Mouse (Mus musculus) hindbrain, postnatal 0 days (tissue): Measurements from ENCODE around the gene Gm11634. TPM values are rescaled to one million over a fixed set of nuclear protein-coding genes. Genes with fewer than 3 reads are reported as not detected.
A peak's percentile ranks its signal among the peaks of the same experiment; 100 is the strongest.

ENCODE experiments used
- ATAC-seq: fragments of 200-750 bp; cut with Nextera tagmentation; 2 replicates; pipeline ENCODE4 v1.8.0; 2017; ENCODE audit warnings: mild to moderate bottlenecking, moderate TSS enrichment, moderate library complexity
- DNase-seq: peaks from one replicate; pipeline ENCODE4 v3.0.0-alpha.2; 2015; ENCODE audit warnings: low spot score
- H3K27ac ChIP-seq: fragments of 300-500 bp; sonication (generic); 2 replicates; pipeline ENCODE4 v1.5.1; 2014; ENCODE audit warnings: mild to moderate bottlenecking
- H3K27me3 ChIP-seq: fragments of 300-500 bp; sonication (generic); 2 replicates; pipeline ENCODE4 v1.6.1; 2014; ENCODE audit warnings: low read length, mixed read lengths; ENCODE audit not compliant: insufficient read depth
- H3K36me3 ChIP-seq: fragments of 300-500 bp; sonication (generic); 2 replicates; pipeline ENCODE4 v1.6.1; 2014; ENCODE audit warnings: low read length, mixed read lengths; ENCODE audit not compliant: insufficient read depth
- H3K4me1 ChIP-seq: fragments of 300-500 bp; sonication (generic); 2 replicates; pipeline ENCODE4 v1.6.1; 2014; ENCODE audit warnings: antibody characterized with exemption, low read length, mixed read lengths; ENCODE audit not compliant: insufficient read depth
- H3K4me2 ChIP-seq: fragments of 300-500 bp; sonication (generic); 2 replicates; pipeline ENCODE4 v1.6.1; 2014; ENCODE audit warnings: low read depth, mild to moderate bottlenecking, low read length, moderate library complexity, mixed read lengths
- H3K4me3 ChIP-seq: fragments of 300-500 bp; sonication (generic); 2 replicates; pipeline ENCODE4 v1.5.1; 2014; ENCODE audit warnings: low read length
- H3K9ac ChIP-seq: fragments of 300-500 bp; sonication (generic); replicated peaks from 2 replicates; pipeline ENCODE4 v1.6.1; 2014; ENCODE audit warnings: mild to moderate bottlenecking, low read length, moderate library complexity, mixed read lengths
- H3K9me3 ChIP-seq: fragments of 300-500 bp; sonication (generic); 2 replicates; pipeline ENCODE4 v1.6.1; 2016; ENCODE audit warnings: low read length, mixed read lengths
- CTCF ChIP-seq: IDR thresholded peaks from 2 replicates; pipeline ENCODE4 v1.5.1; 2016; ENCODE audit warnings: antibody characterized with exemption, control low read depth, low read depth
- WGBS: fragments of 180-500 bp; shearing (Covaris S2); extraction: QIAGEN DNeasy Blood & Tissue Kit; methylation state at CpG from one replicate; pipeline ENCODE4 v1.1.7; 2014; 5-methylcytosine and 5-hydroxymethylcytosine counted together
- polyA plus RNA-seq: library from polyadenylated mRNA; unstranded; fragments of >200 nt; fragmentation: Nextera tagmentation; extraction: Ambion mirVana; gene quantifications from 2 replicates; pipeline ENCODE4 v1.2.1, GENCODE M21; 2015
- total RNA-seq: library from RNA; depleted of rRNA; stranded (reverse); fragments of >200 nt; gene quantifications from 2 replicates; pipeline ENCODE4 v1.2.3, GENCODE M21; 2014; rRNA removed

Gm11634 gene
- total and polyA plus RNA-seq, 2 experiments from 2014 or later: not detected

DNA sequence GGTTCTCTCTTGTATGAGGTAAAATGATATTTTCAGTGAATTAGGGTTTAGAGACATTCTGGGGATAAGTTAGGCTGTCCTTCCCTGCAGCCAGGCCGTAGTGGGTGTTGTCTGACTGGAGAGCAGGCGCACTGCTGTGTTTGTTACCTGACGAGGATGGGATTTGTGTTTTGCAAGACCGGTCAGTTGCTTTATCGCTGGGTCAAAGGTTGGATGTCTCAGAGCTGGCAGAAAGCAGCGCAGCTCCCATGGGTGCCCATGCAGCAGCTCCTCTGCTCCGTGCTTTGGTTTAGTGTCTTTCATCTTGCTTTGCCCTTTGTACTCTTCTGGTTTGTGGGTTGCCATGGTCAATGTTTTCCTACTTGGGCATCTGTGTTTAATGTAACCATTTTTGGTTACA is 42.5 kb downstream of the Gm11634 start:
- Histone ChIP-seq H3K9me3 (no peaks in the 10 kb centered on the region), H3K27me3 (no peaks in the 10 kb centered on the region), H3K27ac (no peak overlapping the region), H3K4me2 (no peak overlapping the region), H3K4me3 (no peak overlapping the region), H3K36me3 (peaks cover 34% of the 10 kb centered on the region), H3K4me1 (peaks cover 14% of the 10 kb centered on the region; the same call in 1 of the 2 replicates), H3K9ac (no peak overlapping the region)
- no peak for ATAC-seq
- DNase-seq: no peak
- 93% methylated on average over 7 of the region's 7 CpGs for WGBS
- TF ChIP-seq CTCF: no peak

DNA sequence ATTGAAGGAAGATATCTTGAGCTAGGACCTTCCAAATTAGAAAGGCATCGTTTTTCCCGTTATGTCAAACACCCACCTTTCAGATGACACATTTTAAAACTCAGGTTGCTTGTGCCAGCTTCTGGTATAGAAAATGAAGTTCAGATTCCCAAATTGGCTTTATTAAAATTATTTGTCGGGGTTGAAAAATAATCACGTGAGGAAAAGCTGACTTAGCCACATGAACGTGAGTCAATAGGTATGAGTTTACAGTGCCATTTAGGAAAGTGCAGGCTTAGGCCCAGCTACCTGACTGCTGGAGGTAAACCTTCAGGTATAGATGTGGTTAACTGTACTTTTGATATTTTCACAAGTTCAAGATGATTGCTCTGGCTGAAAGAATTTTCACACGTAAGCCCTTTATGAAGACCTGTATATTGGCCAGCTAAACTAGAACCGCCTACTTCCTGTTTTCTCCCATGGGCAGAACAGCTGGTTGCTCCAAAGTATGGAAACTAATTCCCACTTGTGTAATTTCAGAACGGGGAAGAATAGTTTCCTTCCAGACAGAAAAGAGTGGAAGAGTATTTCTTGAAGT is 45.6 kb downstream of the Gm11634 start:
- peak overlapping the region; percentile 80 for H3K9ac ChIP-seq
- peak; percentile 3 for DNase-seq
- peak overlapping the region; percentile 85 for H3K4me3 ChIP-seq
- H3K9me3 ChIP-seq: no peaks in the 10 kb centered on the region
- peak overlapping the region; percentile 91 for H3K27ac ChIP-seq
- H3K27me3 ChIP-seq: no peaks in the 10 kb centered on the region
- ATAC-seq: no peak
- peak overlapping the region; percentile 84 for H3K4me2 ChIP-seq
- H3K4me1 ChIP-seq: peaks cover 14% of the 10 kb centered on the region; the same call in 1 of the 2 replicates
- 18% methylated on average over 8 of the region's 8 CpGs for WGBS
- H3K36me3 ChIP-seq: peaks cover 10% of the 10 kb centered on the region; the same call in 1 of the 2 replicates
- TF ChIP-seq CTCF: no peak

DNA sequence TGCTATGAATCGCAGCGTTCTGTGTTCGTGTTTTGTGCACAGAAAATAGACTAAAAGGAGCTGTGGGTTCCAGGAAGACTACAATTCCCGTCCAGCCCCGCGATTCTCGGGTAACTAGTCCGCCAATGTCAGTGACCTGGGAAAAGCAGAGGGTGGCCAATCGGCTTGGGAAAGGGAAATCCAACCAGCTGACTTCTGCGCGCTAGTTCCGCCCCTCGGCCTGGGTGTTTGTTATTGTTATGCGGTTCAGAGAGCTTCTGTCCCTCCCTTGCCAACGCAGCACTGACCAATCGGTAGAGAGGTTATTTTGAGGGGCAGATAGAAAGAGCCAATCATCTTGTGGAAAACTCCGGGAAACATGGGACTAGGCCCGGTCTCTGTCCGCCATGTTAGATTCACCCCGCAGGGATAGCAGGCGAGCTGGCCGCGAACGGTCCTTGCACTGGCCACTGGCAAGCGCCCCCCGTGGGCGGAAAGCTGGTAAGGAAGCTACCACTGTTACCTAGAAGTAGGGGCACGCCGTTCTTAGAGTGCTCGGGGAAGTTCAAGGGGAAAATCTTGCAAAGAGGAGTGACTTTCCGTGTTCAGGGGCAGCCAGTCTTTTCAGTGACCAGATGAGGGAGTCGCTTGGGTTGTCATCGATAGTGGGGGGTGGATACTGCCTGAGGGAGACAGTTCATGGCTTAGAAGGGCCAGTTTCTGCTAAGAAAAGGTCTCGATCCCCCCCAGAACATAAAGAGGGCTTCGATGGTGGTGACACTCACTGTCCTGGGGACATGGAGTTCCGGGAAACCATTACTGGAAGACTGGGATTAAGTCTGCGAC is 46.4 kb downstream of the Gm11634 start:
- H3K36me3 ChIP-seq: 0 out of 2 replicates have a peak, but pooled peaks cover 5% of the 10 kb centered on the region
- ATAC-seq: peak; percentile 98
- H3K9me3 ChIP-seq: no peaks in the 10 kb centered on the region
- H3K9ac ChIP-seq: peak overlapping the region; percentile 80
- peak overlapping the region; percentile 85 for H3K4me3 ChIP-seq
- H3K4me2 ChIP-seq: peak overlapping the region; percentile 84
- no peaks in the 10 kb centered on the region for H3K27me3 ChIP-seq
- under 1% methylated on average over 37 of the region's 37 CpGs for WGBS
- TF ChIP-seq CTCF: peak; percentile 63
- peak; percentile 99 for DNase-seq
- peaks cover 14% of the 10 kb centered on the region; the same call in 1 of the 2 replicates for H3K4me1 ChIP-seq
- peak overlapping the region; percentile 91 for H3K27ac ChIP-seq

DNA sequence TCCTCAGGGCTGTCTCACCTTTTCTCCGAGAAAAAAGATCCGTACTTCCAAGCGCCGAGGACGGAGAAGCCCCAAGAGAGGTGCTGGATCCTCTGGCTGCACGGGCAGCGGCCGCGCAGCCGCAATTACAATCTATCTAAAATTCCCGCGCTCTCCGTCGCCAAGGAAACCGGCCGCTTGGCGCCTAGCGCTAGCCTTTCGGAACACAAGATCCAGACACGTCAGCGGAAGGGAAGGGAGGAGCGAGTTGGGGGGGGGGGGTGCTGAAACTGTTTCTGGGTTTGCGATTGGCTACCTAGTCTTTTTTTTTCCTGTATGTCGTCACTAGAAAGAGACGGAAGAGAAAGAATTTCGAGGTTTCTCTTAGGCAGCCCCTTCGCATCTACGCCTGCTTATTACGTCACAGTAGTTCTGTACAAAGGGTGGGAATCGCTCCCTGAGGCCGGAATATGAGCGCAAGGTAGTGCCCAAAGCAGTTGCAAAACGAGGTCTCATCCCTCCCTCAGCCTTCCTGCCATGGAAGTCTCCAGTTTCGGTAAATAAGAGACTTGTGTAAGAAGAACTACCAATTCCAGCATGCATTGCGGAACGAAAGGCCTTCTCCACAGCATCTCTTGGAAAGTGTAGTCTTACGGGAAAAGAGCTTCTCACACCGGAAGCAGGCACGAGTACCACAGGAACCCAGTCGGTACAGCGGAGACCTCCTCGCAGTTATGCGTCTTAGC is 47.1 kb downstream of the Gm11634 start, which contains the start of the genes Brca1 and Nbr1:
Gene Brca1 (minus strand): TSS at position 205 of the 725 bp plus-strand sequence.
Gene Nbr1 (plus strand): TSS at position 399 of the 725 bp plus-strand sequence.
- peak within 1 kb of the TSS; percentile 85 for H3K4me3 ChIP-seq
- under 1% methylated on average over 43 of the region's 43 CpGs for WGBS
- TF ChIP-seq CTCF: no peak
- DNase-seq (peak; percentile 98), ATAC-seq (peak; percentile 80)
- H3K4me1 ChIP-seq: peaks cover 14% of the 10 kb centered on the region; the same call in 1 of the 2 replicates
- H3K4me2 ChIP-seq: peak within 1 kb of the TSS; percentile 84
- H3K27ac ChIP-seq: peak within 1 kb of the TSS; percentile 91
- H3K36me3 ChIP-seq: 0 out of 2 replicates have a peak, but pooled peaks cover 5% of the 10 kb centered on the region
- peak within 1 kb of the TSS; percentile 80 for H3K9ac ChIP-seq
- no peaks in the 10 kb centered on the region for H3K9me3 ChIP-seq
- no peaks in the 10 kb centered on the region for H3K27me3 ChIP-seq

DNA sequence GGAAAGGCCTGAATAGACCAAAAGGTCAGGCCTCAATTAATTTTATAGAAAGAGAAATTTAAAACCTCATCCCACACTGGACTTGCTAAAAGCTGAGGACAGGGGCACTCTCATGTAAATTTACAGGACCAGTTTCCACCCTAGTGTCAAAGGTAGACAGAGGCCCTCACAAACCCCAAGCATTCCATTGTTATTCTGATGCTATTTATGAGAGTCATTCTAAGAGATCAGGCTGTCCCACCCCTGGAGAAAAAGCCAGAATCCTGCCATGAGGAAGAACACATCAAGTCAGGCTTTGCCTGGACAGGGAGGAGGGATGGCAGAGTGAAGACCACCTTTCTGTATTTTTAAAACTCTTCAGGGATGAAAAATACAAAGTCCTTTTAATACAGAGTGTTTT is 50.5 kb downstream of the Gm11634 start:
- Histone ChIP-seq H3K4me1 (peaks cover 3% of the 10 kb centered on the region; the same call in 1 of the 2 replicates), H3K4me3 (no peak overlapping the region), H3K9me3 (no peaks in the 10 kb centered on the region), H3K27ac (no peak overlapping the region), H3K27me3 (no peaks in the 10 kb centered on the region), H3K4me2 (no peak overlapping the region), H3K9ac (no peak overlapping the region), H3K36me3 (no peaks in the 10 kb centered on the region)
- no peak for ATAC-seq
- no peak for TF ChIP-seq CTCF
- DNase-seq: no peak

DNA sequence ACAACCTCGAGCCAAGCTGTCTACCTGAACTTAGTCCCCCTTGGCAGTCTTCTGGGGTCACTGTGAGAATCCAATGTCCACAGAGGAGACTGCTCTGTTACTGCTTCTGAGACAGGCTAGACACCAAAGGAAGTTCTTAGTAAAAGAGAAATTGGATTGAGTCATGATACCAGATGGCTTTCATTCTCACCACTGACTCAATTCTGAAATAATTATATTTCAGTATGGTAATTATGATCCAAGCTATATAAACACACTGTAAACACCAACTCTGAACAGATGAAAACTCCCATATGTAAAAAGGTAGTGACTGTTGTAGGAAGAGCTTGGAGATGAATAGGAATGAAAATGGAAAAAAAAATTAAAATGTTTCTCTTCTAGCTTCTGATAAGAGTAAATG is 54.9 kb downstream of the Gm11634 start:
- 86% methylated on average over 1 of the region's 1 CpGs for WGBS
- TF ChIP-seq CTCF: no peak
- H3K4me1 ChIP-seq: no peaks in the 10 kb centered on the region
- DNase-seq (no peak), ATAC-seq (no peak)
- no peaks in the 10 kb centered on the region for H3K27me3 ChIP-seq
- no peaks in the 10 kb centered on the region for H3K9me3 ChIP-seq
- H3K9ac ChIP-seq: no peak overlapping the region
- no peaks in the 10 kb centered on the region for H3K36me3 ChIP-seq
- no peak overlapping the region for H3K4me3 ChIP-seq
- H3K27ac ChIP-seq: no peak overlapping the region
- no peak overlapping the region for H3K4me2 ChIP-seq

Other genes with a start within 250 kb of the Gm11634 start
- gene G6pc, start 231.7 kb downstream of the Gm11634 start, total RNA-seq: 0.26 TPM in 1 of 2 replicates, not detected in the other
- not detected in 2 replicates for gene G6pc, start 231.7 kb downstream of the Gm11634 start, polyA plus RNA-seq
- 62.5 and 69.4 TPM in 2 replicates for gene Aarsd1, start 181.6 kb downstream of the Gm11634 start, total RNA-seq
- gene Aarsd1, start 181.6 kb downstream of the Gm11634 start, polyA plus RNA-seq: 89.9 and 91.6 TPM in 2 replicates
- gene Gm27029, start 174.5 kb downstream of the Gm11634 start, total RNA-seq: 2.2 TPM in 1 of 2 replicates, not detected in the other
- gene Gm27029, start 174.5 kb downstream of the Gm11634 start, polyA plus RNA-seq: 4.7 and 6.4 TPM in 2 replicates
- gene Rundc1, start 174.2 kb downstream of the Gm11634 start, total RNA-seq: 11.6 and 12.4 TPM in 2 replicates
- gene Rundc1, start 174.2 kb downstream of the Gm11634 start, polyA plus RNA-seq: 21.4 and 22.7 TPM in 2 replicates
- 0.31 and 0.58 TPM in 2 replicates for gene Ptges3l, start 173.9 kb downstream of the Gm11634 start, total RNA-seq
- gene Ptges3l, start 173.9 kb downstream of the Gm11634 start, polyA plus RNA-seq: 3.8 and 4.6 TPM in 2 replicates
- 535 and 538 TPM in 2 replicates for gene Rpl27, start 157.0 kb downstream of the Gm11634 start, total RNA-seq
- 276 and 282 TPM in 2 replicates for gene Rpl27, start 157.0 kb downstream of the Gm11634 start, polyA plus RNA-seq
- gene Ifi35, start 150.8 kb downstream of the Gm11634 start, total RNA-seq: 3.9 and 4.2 TPM in 2 replicates
- gene Ifi35, start 150.8 kb downstream of the Gm11634 start, polyA plus RNA-seq: 5.3 and 5.8 TPM in 2 replicates
- 103 and 140 TPM in 2 replicates for gene Rnd2, start 134.3 kb downstream of the Gm11634 start, total RNA-seq
- gene Rnd2, start 134.3 kb downstream of the Gm11634 start, polyA plus RNA-seq: 143 and 154 TPM in 2 replicates
- 290 and 295 TPM in 2 replicates for gene Vat1, start 133.0 kb downstream of the Gm11634 start, total RNA-seq
- 106 and 114 TPM in 2 replicates for gene Vat1, start 133.0 kb downstream of the Gm11634 start, polyA plus RNA-seq
- 6.7 and 8.5 TPM in 2 replicates for gene Brca1, start 47.3 kb downstream of the Gm11634 start, total RNA-seq
- 2.3 and 2.4 TPM in 2 replicates for gene Brca1, start 47.3 kb downstream of the Gm11634 start, polyA plus RNA-seq
- gene Nbr1, start 47.1 kb downstream of the Gm11634 start, total RNA-seq: 93.6 and 152 TPM in 2 replicates
- gene Nbr1, start 47.1 kb downstream of the Gm11634 start, polyA plus RNA-seq: 53.9 and 55.9 TPM in 2 replicates
- gene Tmem106a, start 17.0 kb downstream of the Gm11634 start, total RNA-seq: 2.6 and 5.2 TPM in 2 replicates
- gene Tmem106a, start 17.0 kb downstream of the Gm11634 start, polyA plus RNA-seq: 5.1 and 5.3 TPM in 2 replicates
- 12.4 and 15.2 TPM in 2 replicates for gene Rdm1, start 27.9 kb upstream of the Gm11634 start, total RNA-seq
- gene Rdm1, start 27.9 kb upstream of the Gm11634 start, polyA plus RNA-seq: 13.8 and 15.9 TPM in 2 replicates
- 5.7 and 6.5 TPM in 2 replicates for gene Arl4d, start 66.3 kb upstream of the Gm11634 start, total RNA-seq
- gene Arl4d, start 66.3 kb upstream of the Gm11634 start, polyA plus RNA-seq: 6.2 TPM in 2 replicates
- gene Dhx8, start 133.7 kb upstream of the Gm11634 start, total RNA-seq: 19.0 and 24.1 TPM in 2 replicates
- 25.6 and 30.6 TPM in 2 replicates for gene Dhx8, start 133.7 kb upstream of the Gm11634 start, polyA plus RNA-seq
- 47.7 and 56.9 TPM in 2 replicates for gene Etv4, start 186.1 kb upstream of the Gm11634 start, total RNA-seq
- gene Etv4, start 186.1 kb upstream of the Gm11634 start, polyA plus RNA-seq: 22.5 and 30.2 TPM in 2 replicates